ENCODE assay signal across 13 mouse cellular contexts in genomic region chr5:44498229-44498628, GRCm38 (mm10).
"Had no signal": no experiment of that assay in that cellular context is flagged by ENCODE, and none has a peak within 500 bp of the region (broad histone marks: within the 10 kb centered on the region; RNA-seq: fewer than 3 reads in every experiment).

No protein-coding gene starts in this region.

- DNase-seq: gastrocnemius, adult 2 months; gastrocnemius, postnatal 10 days; gastrocnemius, postnatal 25 days; heart, adult 18-20 months; heart, postnatal 10 days; heart, postnatal 4 days; kidney, adult 18-20 months; kidney, adult 8-10 months; kidney, postnatal 10 days; kidney, postnatal 25 days; kidney, postnatal 4 days; liver; liver, embryonic 13.5 days had no signal
